Mouse (Mus musculus) heart, embryonic 15.5 days (tissue): ENCODE measurements at regions not wholly inside any gene's neighbourhood (a gene's known extent, or its start where the extent isn't known, plus 50 kb on each side); places are given as distances from the start of the nearest gene placed in this dataset.
A peak's percentile ranks its signal among the peaks of the same experiment; 100 is the strongest.

Experiments used
- ATAC-seq: fragments of 200-750 bp; cut with Nextera tagmentation; replicated peaks from 2 replicates; pipeline ENCODE4 v1.8.0; 2017; ENCODE audit warnings: low read depth, moderate TSS enrichment; ENCODE audit not compliant: insufficient number of reproducible peaks, insufficient read depth, low FRiP score
- H3K27ac ChIP-seq: fragments of 300-500 bp; sonication (generic); 2 replicates; pipeline ENCODE4 v1.5.1; 2015; ENCODE audit warnings: mild to moderate bottlenecking, inconsistent platforms
- H3K27me3 ChIP-seq: fragments of 300-500 bp; sonication (generic); 2 replicates; pipeline ENCODE4 v1.6.1; 2015; ENCODE audit warnings: inconsistent platforms
- H3K36me3 ChIP-seq: fragments of 300-500 bp; sonication (generic); 2 replicates; pipeline ENCODE4 v1.6.1; 2015; ENCODE audit warnings: mild to moderate bottlenecking, inconsistent platforms
- H3K4me1 ChIP-seq: fragments of 300-500 bp; sonication (generic); replicated peaks from 2 replicates; pipeline ENCODE4 v1.6.1; 2015; ENCODE audit warnings: inconsistent platforms
- H3K4me2 ChIP-seq: fragments of 300-500 bp; sonication (generic); 2 replicates; pipeline ENCODE4 v1.6.1; 2015; ENCODE audit warnings: inconsistent platforms, mild to moderate bottlenecking, moderate library complexity
- H3K4me3 ChIP-seq: fragments of 300-500 bp; sonication (generic); 2 replicates; pipeline ENCODE4 v1.5.1; 2015; ENCODE audit warnings: mild to moderate bottlenecking, inconsistent platforms
- H3K9ac ChIP-seq: fragments of 300-500 bp; sonication (generic); 2 replicates; pipeline ENCODE4 v1.6.1; 2015; ENCODE audit warnings: mild to moderate bottlenecking, inconsistent platforms
- H3K9me3 ChIP-seq: fragments of 300-500 bp; sonication (generic); replicated peaks from 2 replicates; pipeline ENCODE4 v1.6.1; 2016; ENCODE audit warnings: inconsistent platforms
- WGBS: fragments of 180-500 bp; shearing (Covaris S2); methylation state at CpG from one replicate; pipeline ENCODE4 v1.1.7; 2015; ENCODE audit warnings: mixed read lengths; 5-methylcytosine and 5-hydroxymethylcytosine counted together

DNA sequence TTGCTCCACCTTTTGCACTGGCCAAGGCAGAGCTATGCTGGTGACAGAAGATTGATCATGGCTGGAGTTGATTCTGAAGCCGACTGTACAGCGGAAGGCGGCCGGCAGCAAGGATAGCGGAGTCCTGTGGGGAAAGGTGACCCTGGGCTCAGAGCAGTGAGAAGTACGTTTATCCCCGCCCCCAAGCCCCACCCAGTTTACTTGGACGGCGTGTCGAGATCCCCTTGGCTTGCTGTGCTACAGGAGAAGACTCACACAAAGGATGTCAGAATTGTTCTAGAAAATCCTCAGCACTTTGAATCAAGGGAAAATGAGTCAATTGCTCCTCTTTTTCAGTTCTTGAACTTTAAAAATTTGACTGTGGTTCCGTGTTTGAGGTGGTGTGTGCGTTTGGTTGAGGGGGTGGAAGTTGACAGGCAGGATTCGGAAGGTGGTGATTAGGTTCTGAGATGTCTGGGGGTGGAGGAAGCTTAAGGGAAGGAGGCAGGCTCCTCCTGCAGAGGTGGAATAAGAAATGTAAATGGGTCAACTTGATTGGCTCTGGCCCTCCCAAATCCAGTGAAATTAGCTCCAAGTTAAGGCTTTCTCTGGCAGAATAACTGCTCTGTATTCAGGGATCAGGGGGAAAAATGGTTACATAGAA lies 199.7 kb downstream of the Pten start:
- H3K4me1 ChIP-seq, result 0 out of 2 replicates have a peak, but pooled peaks cover 5% of the 10 kb centered on the region
- ATAC-seq, result no peak

DNA sequence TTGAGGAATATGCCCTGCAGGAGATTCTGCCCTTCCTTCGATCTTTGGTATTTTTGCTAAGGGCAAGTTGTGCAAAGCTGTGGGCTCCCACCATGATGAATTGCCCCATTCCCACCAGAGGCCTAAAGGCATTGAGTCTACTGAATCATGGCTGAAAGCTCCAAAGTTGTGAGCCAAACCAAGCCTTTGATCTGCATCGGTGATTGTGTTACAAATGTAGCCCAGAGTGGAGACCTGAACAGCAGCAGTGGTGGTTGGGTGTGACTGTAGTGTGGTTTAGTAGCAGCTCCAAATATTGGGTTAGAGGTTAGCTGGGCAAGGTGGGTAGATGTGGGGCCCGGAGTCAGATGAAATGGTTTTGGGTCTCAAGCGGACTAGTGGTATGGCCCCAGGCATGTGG lies 201.0 kb downstream of the Pten start:
- Histone ChIP-seq H3K9ac (no peak overlapping the region), H3K9me3 (no peaks in the 10 kb centered on the region), H3K4me1 (0 out of 2 replicates have a peak, but pooled peaks cover 5% of the 10 kb centered on the region), H3K36me3 (no peaks in the 10 kb centered on the region), H3K4me3 (no peak overlapping the region), H3K4me2 (no peak overlapping the region), H3K27me3 (no peaks in the 10 kb centered on the region), H3K27ac (no peak overlapping the region)
- ATAC-seq, result no peak
- 86% methylated on average over 4 of the region's 4 CpGs for WGBS

More for the DNA sequence above, 199.7 kb downstream of the Pten start:
- H3K4me3 ChIP-seq, result peak overlapping the region; percentile 25
- no peak overlapping the region for H3K9ac ChIP-seq
- H3K36me3 ChIP-seq, result no peaks in the 10 kb centered on the region
- H3K27ac ChIP-seq, result no peak overlapping the region
- 4% methylated on average over 13 of the region's 13 CpGs for WGBS
- H3K27me3 ChIP-seq, result no peaks in the 10 kb centered on the region
- H3K4me2 ChIP-seq, result peak overlapping the region; percentile 55
- no peaks in the 10 kb centered on the region for H3K9me3 ChIP-seq

DNA sequence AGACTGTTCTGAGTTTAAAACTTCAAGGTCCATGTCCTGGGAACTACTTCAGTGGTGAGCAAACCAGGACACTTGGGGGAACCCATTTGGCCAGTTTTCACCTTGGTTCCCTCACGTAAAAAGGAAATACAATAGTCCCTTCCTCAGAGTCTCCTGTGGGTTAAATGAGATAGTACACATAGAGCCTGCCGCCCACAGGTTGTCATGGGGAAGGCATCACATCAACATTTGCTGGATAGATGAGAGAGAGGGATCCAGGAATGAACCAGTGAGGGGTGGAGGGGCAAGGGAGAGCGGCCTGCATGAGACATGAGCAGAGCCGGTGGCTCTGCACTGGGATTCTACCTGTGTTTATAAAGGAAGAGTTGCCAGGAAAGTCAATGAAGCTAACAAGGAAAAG lies 201.5 kb downstream of the Pten start:
- no peak for ATAC-seq
- 87% methylated on average over 4 of the region's 4 CpGs for WGBS

DNA sequence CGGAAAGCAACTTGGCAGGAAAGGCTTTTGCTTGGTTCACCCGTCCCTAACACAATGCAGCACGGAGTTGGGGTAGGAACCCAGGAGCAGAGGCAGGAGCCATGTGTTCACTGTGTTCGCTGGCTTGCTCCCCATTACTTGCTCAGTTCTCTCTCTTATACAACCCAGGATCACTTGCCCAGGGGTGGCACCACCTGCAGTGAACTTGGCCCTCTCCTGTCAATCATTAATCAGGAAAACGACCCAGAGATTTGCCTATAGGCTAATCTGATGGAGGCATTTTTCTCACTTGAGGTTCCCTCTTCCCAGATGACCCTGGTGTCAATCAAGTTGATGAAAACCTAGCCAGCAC lies 202.5 kb downstream of the Pten start:
- no peaks in the 10 kb centered on the region for H3K36me3 ChIP-seq
- WGBS, result 58% methylated on average over 5 of the region's 5 CpGs
- H3K9me3 ChIP-seq, result no peaks in the 10 kb centered on the region
- no peaks in the 10 kb centered on the region for H3K27me3 ChIP-seq
- ATAC-seq, result no peak
- no peak overlapping the region for H3K4me3 ChIP-seq
- 0 out of 2 replicates have a peak, but pooled peaks cover 2% of the 10 kb centered on the region for H3K4me1 ChIP-seq
- H3K27ac ChIP-seq, result no peak overlapping the region
- no peak overlapping the region for H3K9ac ChIP-seq
- no peak overlapping the region for H3K4me2 ChIP-seq

More for the DNA sequence above, 201.5 kb downstream of the Pten start:
- Histone ChIP-seq H3K4me3 (no peak overlapping the region), H3K9ac (no peak overlapping the region), H3K27ac (no peak overlapping the region), H3K4me2 (no peak overlapping the region), H3K9me3 (no peaks in the 10 kb centered on the region), H3K36me3 (no peaks in the 10 kb centered on the region), H3K27me3 (no peaks in the 10 kb centered on the region), H3K4me1 (0 out of 2 replicates have a peak, but pooled peaks cover 5% of the 10 kb centered on the region)

DNA sequence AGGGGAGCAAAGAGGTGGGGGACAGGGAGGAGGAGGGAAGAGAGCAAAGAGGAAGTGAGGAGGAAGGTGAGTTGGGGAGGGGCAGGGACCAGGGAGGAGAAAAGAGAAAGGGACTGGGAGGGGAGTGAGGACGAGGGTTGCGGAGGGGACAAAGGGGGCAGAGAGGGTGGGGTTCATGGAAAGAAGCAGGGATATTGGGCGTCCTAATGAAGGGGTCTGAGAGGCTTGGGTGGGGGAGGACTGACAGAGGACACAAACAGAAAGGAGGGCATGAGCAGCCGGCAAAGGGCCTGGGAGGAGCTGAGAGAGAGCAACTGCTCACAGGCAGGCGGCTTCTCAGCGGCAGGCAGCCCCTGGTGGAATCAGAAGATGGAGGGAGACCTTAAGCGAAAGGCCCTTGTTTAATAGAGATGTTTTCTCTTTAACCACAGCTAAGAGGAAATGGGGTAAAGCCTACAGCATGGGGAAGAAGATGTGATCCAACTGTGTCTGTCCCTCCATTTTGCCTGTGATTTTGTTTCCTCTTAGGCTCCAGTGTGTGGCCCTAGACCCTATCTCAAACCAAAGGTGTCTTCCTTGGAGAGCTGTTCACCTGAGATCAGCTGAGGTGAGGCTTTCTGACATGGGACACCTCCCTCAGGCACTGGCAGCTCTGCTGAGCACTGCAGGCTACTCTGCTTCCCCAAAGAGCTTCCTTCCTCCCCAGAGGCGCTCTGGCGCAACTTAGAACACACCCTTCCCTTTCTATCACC lies 203.1 kb downstream of the Pten start:
- H3K36me3 ChIP-seq, result no peaks in the 10 kb centered on the region
- H3K27me3 ChIP-seq, result no peaks in the 10 kb centered on the region
- H3K27ac ChIP-seq, result no peak overlapping the region
- no peak overlapping the region for H3K9ac ChIP-seq
- no peaks in the 10 kb centered on the region for H3K9me3 ChIP-seq
- 63% methylated on average over 9 of the region's 9 CpGs for WGBS
- no peak overlapping the region for H3K4me2 ChIP-seq
- no peak for ATAC-seq
- no peak overlapping the region for H3K4me3 ChIP-seq
- 0 out of 2 replicates have a peak, but pooled peaks cover 2% of the 10 kb centered on the region for H3K4me1 ChIP-seq

DNA sequence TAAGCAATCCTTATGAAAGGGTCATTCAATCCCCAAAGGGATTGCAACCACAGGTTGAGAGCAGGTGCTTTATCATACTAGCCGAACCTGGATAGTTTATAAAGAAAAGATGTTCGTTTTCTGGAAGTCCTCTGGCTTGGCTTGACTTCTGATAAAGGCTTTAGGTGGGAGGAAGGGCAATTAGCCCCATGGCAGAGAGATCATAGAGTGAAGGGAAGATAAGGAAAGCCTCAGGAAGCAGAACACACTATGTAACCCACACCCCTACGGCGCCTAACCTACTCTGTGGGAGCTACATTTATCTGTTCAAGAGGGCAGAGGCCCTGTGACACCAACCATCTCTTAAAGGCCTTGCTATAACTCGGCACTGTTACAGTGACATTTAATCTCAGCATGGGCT lies 204.2 kb downstream of the Pten start:
- 0 out of 2 replicates have a peak, but pooled peaks cover 2% of the 10 kb centered on the region for H3K4me1 ChIP-seq
- H3K9ac ChIP-seq, result no peak overlapping the region
- H3K4me2 ChIP-seq, result no peak overlapping the region
- no peak overlapping the region for H3K27ac ChIP-seq
- 46% methylated on average over 5 of the region's 5 CpGs for WGBS
- ATAC-seq, result no peak
- no peaks in the 10 kb centered on the region for H3K36me3 ChIP-seq
- no peaks in the 10 kb centered on the region for H3K27me3 ChIP-seq
- no peak overlapping the region for H3K4me3 ChIP-seq
- H3K9me3 ChIP-seq, result no peaks in the 10 kb centered on the region

DNA sequence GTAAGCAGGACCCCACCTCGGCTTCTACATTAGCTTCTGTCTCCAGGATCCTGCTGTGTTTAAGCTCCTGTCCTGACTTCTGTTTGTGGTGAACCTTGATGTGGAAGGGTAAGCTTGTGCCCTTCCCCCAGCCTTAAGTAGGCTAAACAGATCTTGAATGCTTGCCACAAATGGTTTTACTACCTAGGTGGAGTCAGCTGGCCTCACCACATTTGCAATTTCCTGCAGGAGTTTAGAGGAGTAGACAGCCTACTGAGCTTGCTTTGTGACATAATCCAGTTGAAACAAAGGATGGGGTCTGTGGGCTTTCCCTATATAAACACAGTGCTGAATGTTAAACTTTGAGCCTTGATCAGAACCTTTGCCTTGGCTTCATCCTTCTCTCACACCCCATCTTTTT lies 206.7 kb downstream of the Pten start:
- H3K9ac ChIP-seq, result no peak overlapping the region
- H3K36me3 ChIP-seq, result no peaks in the 10 kb centered on the region
- ATAC-seq, result no peak
- H3K4me3 ChIP-seq, result no peak overlapping the region
- H3K9me3 ChIP-seq, result no peaks in the 10 kb centered on the region
- no peaks in the 10 kb centered on the region for H3K27me3 ChIP-seq
- no peak overlapping the region for H3K27ac ChIP-seq
- no peak overlapping the region for H3K4me2 ChIP-seq
- no peaks in the 10 kb centered on the region for H3K4me1 ChIP-seq
- 27% methylated on average over 1 of the region's 1 CpGs for WGBS

DNA sequence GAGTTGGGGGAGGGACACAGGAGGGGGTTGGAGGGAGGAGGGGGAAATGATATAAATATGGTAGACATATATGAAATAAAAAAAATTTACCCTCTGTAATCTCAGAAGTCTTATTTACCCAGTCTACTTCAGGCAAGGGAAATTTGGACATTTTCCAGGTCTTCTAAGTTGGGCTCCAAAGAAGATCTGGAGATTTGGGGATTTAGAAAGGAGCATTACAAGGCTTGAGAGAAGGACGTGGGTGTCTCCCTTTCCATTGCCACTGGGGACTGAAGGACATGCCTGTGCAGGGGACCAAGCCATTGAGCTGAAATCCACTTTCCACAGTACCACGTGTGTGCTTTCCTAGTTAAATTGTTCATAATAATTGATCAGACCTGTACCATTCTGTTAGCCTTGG lies 208.2 kb downstream of the Pten start:
- Histone ChIP-seq H3K4me1 (no peaks in the 10 kb centered on the region), H3K4me3 (no peak overlapping the region), H3K9ac (no peak overlapping the region), H3K4me2 (no peak overlapping the region), H3K27ac (no peak overlapping the region), H3K27me3 (no peaks in the 10 kb centered on the region), H3K9me3 (no peaks in the 10 kb centered on the region), H3K36me3 (no peaks in the 10 kb centered on the region)
- ATAC-seq, result no peak
- 49% methylated on average over 2 of the region's 2 CpGs for WGBS

DNA sequence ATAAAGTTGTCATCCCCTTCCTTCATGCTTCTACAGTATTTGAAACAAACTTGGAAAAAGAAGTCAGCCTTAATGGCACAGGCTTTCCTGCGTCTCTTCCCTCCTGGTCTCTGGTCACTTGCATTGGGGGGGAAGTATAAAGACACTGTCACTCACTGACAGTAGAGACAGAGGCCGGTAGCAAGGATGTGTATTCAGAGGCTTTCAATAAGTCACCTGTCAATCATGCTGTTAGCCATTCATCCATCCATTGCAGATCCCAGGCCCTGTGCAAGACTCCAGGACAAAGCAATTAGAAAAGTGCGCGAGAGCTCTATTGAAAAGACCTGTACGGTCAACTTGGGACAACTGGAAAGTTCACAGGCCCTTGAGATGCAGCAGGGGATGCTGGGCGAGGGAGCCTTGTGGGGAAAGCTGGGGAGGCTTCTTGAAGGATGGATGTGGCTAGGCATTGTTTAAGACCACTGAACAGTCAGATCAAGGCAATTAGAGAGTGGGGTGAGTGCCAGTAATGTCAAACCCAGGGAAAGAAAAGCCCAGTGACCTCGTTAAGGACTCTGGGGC lies 212.0 kb downstream of the Pten start:
- Histone ChIP-seq H3K36me3 (no peaks in the 10 kb centered on the region), H3K4me3 (no peak overlapping the region), H3K9ac (no peak overlapping the region), H3K4me1 (no peaks in the 10 kb centered on the region), H3K27me3 (no peaks in the 10 kb centered on the region), H3K27ac (no peak overlapping the region), H3K4me2 (no peak overlapping the region), H3K9me3 (no peaks in the 10 kb centered on the region)
- 75% methylated on average over 7 of the region's 7 CpGs for WGBS
- ATAC-seq, result no peak

DNA sequence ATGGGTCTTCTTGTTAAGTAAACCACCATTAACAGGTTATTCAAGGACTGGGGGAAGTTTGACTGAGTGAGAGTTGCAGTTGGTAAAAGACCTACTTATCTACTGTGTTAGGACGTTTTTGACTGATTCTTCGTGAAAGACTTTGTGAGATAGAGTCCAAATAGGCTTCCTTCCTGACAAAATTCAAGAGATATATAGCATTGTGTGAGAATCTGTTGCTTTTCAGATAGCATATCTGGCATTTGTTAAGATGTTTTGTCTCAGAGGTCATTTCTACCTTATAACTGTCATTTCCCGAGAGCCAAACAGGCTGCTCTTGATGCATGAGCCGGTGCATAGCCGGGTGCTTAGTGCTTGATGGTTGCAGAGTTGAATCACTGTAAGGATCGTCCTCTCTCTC lies 214.8 kb downstream of the Pten start:
- no peaks in the 10 kb centered on the region for H3K27me3 ChIP-seq
- no peak for ATAC-seq
- no peaks in the 10 kb centered on the region for H3K9me3 ChIP-seq
- H3K4me1 ChIP-seq, result no peaks in the 10 kb centered on the region; the same call in 1 of the 2 replicates
- no peak overlapping the region for H3K27ac ChIP-seq
- no peak overlapping the region for H3K4me2 ChIP-seq
- H3K9ac ChIP-seq, result no peak overlapping the region
- WGBS, result 70% methylated on average over 6 of the region's 6 CpGs
- no peaks in the 10 kb centered on the region for H3K36me3 ChIP-seq
- no peak overlapping the region for H3K4me3 ChIP-seq

DNA sequence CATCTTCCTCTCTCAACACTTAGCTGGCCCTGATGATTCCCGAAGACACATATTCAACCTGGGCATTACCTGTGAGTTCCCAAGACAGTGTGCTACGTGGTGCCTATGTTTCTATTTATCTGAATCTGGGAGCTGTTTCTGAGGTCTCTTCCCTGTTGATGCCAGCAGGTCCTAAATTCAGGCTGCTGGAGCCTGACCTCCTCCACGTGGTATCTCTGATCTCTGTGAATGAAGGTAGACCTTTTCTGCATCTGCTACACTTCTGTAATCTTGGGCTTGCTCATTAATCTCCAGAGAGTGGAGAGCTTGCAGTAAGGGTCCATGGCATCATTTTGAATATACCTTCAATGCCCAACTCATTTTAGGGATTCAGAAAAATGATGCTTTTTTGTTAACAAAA lies 215.8 kb downstream of the Pten start:
- Histone ChIP-seq H3K27ac (no peak overlapping the region), H3K4me2 (no peak overlapping the region), H3K4me1 (no peaks in the 10 kb centered on the region; the same call in 1 of the 2 replicates), H3K9me3 (no peaks in the 10 kb centered on the region), H3K9ac (no peak overlapping the region), H3K36me3 (no peaks in the 10 kb centered on the region), H3K4me3 (no peak overlapping the region), H3K27me3 (no peaks in the 10 kb centered on the region)
- 74% methylated on average over 3 of the region's 3 CpGs for WGBS
- no peak for ATAC-seq
